Mouse (Mus musculus) left cerebral cortex, postnatal 14 days (tissue): ENCODE results near the gene Zfhx3. TPM values are rescaled to one million over a fixed set of nuclear protein-coding genes. Genes with fewer than 3 reads are reported as not detected.
A peak's percentile ranks its signal among the peaks of the same experiment; 100 is the strongest.

Experiments used
- DNase-seq, 2 experiments: peaks; one replicate each; pipeline ENCODE4 v3.0.0; 2021 to 2022; ENCODE audit warnings: low spot score in 2 of 2, mixed read lengths in 1 of 2
- intact Hi-C: fragments of 180-260 bp; cut with DNase I; formaldehyde crosslinking; loops from one replicate; pipeline ENCODE4 v1.15.1; 2025
- total RNA-seq, 2 experiments: library from RNA; stranded (reverse); gene quantifications; 2 replicates each; pipeline ENCODE4 v1.2.3; 2021

Zfhx3 gene
- total RNA-seq, 2 experiments from 2014 or later, result 4.1 to 4.2 TPM

DNA sequence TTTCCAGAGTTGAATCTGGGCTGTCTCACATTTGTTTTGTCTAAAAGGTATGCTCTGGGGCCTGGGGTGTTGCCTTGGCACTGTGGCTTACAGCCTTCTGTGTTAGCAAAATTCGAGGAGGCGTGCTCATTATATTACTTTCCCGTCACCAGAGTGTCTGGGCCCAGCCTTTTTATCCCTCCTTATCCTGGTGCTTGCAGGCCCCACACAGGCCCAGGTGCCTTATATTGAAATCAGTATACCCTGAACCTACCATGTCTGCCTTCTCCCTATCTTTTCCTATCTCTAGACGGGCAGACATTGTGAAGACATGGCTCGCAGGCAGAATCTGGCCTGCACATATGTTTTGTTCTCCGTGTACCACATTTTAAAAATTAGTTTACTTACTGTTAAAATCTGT, 797.1 kb downstream of the Zfhx3 start:
- no peak for DNase-seq
- intact Hi-C loops, result no loop called here

- intact Hi-C loops, result no loop called here
- DNase-seq, result peak; percentile 83 to 86
Measured at GRCm38 (mm10) chr8:108740443-108740842, 798.0 kb downstream of the Zfhx3 start.

GRCm38 (mm10) chr8:108741651-108742050, 799.2 kb downstream of the Zfhx3 start:
- no peak for DNase-seq
- intact Hi-C loops, result no loop called here

DNA sequence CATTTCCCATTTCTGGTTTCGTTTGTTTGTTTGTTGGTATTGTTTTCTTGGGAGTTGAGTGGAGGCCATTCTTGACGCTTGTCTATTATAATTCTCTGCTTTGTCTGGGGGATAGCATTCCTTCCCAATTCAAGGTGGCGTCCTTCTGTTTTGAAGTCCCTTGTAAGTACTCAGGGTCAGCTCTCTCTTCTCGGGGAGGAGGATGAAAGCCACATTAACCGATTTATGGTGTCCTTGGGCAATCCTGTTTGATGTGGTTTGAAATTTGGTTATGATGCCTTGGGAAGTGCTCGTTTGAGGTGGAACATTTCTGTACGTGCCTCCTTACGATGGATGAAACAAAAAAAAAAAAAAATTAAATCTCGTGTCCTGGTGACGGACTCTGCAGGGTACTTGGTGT, 800.0 kb downstream of the Zfhx3 start:
- intact Hi-C loops, result no loop called here
- no peak for DNase-seq

DNA sequence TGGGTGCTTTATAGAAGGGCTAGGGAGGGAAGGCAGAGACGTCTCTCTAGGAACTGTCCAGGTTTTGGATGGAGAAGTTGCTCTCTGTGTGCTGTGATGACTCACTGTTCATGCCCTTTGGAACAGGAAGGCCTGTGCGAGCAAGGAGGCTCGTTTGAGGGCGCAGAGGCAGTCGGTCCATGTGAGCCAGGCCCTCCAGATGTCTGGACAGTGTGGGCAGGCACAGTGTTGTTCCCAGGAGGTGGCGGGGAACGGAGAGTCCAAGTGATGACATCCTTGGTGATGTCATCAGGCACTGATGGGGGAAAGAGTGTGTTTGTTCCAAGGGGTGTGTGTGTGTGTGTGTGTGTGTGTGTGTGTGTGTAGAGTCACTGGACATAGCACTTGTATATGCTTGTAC, 800.8 kb downstream of the Zfhx3 start:
- DNase-seq, result peak in 1 of 2 experiments; percentile 22
- intact Hi-C loops, result no loop called here

DNA sequence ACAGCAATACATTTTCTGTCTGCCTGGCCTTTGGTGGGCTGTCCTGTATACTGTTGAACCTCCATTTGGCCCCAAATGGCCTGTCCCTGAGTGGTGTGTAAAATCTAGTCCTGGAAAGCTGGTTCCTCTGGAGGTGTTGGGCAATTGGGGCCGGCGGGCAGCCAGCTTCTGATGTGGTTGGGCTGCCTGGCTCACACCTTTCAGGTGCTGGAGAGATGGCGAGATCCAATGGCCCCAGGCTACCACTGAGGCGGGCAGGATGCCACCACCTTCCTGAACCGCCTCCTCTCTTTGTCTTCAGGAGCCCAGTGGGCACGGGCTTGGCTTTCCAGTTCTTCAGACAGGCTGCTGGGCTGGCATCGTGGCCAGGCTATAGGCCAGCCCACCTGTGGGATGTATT, 803.1 kb downstream of the Zfhx3 start:
- intact Hi-C loops, result no loop called here

DNA sequence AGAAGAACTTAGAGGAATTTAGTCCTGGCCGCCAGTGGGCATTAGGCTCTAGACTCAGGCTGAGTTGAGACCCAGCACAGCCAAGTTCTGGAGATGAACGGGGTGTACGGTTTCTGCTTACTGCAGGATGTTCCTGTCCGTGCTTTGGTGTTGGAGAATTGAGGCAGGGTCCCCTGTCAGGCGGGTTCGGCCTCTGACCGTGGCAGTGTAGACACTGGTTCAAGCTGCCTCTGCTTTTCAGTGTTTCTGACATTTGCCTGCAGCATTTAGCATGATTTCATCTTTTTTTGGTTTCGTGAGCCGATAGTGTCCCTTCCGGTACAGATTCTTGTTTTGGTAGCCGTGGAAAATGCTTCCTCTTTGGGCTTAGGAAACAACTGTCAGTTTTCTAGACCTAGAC, 805.7 kb downstream of the Zfhx3 start:
- intact Hi-C loops, result no loop called here
- no peak for DNase-seq

More for the DNA sequence above, 803.1 kb downstream of the Zfhx3 start:
- no peak for DNase-seq

DNA sequence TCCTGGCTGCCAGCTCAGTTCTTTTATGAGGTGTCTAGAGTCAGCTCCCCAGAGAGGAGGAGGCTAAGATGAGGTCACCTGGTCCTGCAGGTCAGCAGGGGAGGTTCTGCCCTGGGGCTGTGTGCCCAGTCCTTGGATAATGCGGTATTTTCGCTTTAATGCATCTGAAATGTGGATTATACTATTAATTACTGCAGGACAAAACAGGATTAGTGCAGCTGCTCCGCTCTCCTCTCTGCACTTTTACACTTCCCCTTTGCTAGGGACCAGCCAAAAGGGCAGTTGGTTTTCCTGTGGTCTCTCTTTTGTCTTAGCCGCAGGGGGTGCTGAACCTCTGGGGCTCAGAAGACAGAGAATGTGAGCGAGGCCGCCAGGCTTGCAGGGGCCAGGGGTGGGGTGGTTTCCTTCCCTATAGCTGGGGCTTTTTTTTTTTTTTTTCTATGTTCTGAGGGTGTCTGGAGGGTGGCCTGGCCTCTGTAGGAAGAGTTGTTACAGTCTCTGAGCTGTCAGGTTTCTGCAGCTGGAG, 806.5 kb downstream of the Zfhx3 start:
- DNase-seq, result peak; percentile 30 to 38
- intact Hi-C loops, result no loop called here

DNA sequence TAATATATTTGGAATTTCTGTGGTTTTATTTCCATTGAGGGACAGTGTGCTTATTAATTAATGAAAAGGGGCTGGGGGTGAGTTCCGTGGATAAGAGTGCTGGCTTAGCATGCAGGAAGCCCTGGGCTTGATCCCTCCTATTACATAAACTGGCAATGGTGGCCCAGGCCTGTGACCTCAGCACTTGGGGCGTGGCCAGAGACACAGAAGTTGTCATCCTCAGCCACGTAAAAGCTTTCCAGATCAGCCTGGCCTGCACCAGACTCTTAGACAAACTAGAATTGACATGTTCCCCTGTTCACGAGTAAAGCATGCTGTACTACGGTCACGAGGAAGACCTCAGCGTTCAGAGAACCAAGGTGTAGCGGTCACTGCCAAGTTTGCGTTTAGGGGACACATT, 808.4 kb downstream of the Zfhx3 start:
- no peak for DNase-seq
- intact Hi-C loops, result no loop called here

DNA sequence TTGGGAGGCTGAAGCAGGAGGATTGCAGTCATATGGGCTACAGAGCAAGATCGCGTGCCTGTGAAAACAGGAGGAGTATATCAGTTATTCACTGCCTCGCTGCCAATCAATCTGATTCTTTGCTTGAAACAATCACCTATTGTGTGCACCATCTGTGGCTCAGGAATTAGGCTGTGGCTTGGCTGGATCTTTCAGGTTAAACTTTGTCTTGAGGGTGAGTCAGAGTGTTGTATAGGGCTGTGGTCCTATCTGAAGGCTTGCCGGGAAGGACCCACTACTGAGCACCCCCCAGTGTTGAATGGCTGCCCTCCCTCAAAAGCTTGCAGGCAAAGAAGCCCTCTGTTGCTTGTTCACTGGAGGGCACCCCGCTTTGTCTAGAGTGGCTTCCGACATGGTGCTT, 812.1 kb downstream of the Zfhx3 start:
- DNase-seq, result no peak
- intact Hi-C loops, result no loop called here

DNA sequence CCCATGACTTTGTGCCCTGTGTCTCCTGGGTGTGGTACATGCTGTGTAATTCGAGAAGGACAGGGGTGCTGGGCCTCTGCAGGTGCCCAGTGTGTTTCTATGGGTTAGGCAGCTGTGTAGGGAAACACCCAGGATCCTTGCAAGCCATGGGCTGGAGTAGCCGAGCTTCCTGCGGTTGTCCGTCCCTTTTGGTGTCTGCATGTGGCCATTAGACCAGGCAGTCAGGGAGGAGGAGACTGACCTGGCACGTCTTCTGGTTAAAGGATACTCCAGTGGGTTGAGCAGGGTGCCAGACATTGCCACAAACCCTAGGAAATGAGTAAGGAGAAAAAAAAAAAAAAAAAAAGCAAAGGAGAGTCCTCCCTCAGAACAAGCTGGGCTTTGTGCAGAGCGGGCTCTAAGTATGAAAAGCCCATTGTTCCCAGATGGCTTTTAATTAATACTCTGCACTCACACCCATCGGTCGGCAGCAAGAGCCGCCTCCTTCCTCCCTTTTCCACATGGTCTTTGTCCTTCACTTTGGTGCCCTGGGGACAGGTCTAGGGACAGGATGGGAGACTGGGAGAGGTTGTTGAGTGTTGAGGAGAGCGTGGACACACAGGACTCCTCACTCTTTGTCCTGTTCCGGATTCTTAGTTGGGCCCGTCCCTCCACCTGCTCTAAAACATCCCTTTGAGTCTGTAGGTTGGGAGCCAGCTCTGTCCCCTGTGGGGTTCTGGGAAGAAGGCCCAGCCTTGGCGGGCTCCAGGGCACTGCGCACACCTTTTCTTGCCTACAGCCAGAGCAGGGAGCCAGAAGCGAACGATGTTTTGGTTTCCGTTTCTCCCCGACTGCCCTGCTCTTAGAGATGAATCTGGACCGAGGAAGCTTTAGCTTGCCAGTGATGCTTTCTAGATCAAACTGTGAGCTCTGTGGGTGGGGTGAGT, 813.2 kb downstream of the Zfhx3 start:
- intact Hi-C loops, result no loop called here
- DNase-seq, result no peak

DNA sequence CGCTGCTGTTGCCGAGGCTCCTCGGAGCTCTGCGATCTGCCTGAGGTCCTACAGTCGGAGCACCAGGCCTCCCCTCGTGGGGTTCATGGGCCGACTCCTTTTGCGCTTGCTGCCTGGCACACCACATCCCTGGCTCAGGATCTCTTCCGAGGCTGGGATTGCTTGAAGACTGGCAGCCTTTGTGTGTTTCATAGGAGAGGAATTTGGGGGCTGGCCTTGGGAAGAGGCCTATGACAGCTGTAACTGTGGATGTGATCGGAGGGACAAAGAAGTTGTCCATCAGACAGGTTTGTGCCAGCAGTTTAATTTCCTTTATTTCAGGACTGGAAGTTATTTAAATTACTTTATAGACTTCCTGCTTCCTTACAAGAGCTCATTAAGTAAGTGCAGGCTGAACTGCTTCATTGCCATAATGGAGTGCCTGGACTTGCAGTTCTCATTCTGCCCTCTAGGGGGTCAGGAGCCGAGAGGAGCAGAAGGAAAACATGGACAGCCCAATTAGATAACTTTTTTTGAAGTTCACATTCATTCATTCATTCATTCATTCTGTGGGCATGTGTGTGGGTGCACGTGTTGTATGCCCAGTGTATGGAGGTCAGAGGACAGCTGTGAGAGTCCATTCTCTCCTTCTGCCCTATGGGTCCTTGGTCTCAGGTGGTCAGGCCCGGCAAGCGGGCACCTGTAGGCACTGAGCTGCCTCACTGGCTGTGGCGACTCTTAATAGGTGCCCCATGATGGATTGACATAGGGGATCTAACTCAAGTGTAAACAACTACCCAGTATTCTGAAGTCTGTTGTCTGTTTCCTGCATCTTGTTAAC, 817.3 kb downstream of the Zfhx3 start:
- intact Hi-C loops, result no loop called here
- peak; percentile 53 to 60 for DNase-seq

- intact Hi-C loops, result no loop called here
- no peak for DNase-seq
Measured at GRCm38 (mm10) chr8:108760745-108761144, 818.3 kb downstream of the Zfhx3 start.

- DNase-seq, result no peak
- intact Hi-C loops, result no loop called here
Measured at GRCm38 (mm10) chr8:108762567-108762966, 820.1 kb downstream of the Zfhx3 start.

- DNase-seq, result no peak
- intact Hi-C loops, result no loop called here
Measured at GRCm38 (mm10) chr8:108764403-108765194, 822.2 kb downstream of the Zfhx3 start.

DNA sequence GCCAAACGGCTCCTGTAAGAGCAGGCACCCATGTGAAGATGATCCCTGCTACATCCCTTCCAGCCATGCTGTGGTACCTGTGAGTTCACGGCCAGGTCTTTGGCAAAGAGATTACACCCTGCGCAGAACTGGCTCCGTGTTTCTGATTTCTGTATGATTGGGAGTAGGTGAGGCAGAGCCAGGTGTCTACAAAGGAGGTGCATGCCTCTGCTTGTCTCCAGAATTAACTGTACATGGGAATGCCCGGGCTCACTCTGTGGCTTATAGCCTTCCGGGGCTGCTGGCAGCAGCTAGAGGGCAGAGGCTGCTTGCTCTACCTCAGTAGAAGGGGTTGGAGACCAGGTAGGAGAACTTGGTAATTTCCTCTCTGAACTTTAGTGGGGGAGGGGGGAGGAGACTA, 823.7 kb downstream of the Zfhx3 start:
- no peak for DNase-seq
- intact Hi-C loops, result no loop called here

DNA sequence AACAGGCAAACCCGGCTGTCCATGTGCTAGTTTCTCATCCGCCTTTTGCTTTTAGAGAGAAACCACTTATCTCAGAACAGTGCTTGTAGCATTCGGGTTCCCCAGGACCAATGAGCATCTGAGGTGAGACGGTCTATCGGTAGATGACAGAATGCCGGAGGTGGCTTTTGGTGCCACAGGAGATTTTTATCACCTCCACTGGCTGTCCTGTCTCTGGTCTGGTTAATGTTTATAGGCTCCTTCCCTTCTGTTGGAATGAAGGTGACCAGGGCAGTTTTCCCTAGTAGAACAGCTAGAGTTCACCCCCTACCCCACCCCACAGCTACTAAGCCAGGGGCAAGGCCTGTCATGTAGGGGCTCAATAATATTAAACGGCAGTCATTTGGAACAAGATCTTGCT, 825.6 kb downstream of the Zfhx3 start:
- DNase-seq, result no peak
- intact Hi-C loops, result no loop called here

DNA sequence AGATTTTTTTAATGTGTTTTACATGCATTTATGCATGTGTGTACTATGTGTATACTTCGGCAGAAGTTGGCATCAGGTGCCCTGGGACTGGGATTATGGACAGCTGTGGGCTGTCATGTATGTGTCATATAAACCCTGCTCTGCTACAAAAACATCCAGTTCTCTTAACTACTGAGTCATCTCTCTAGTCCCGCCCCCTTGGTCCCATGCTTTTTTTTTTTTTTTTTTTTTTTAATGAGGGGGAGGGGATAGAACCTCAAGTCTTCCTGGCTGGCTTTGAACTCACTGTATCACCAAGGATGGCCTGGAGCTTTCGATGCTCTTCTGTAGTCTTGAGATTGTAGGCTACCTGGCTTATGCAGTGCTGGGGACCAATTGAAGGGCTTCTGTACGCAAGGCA, 827.9 kb downstream of the Zfhx3 start:
- intact Hi-C loops, result no loop called here
- DNase-seq, result no peak

GRCm38 (mm10) chr8:108773436-108773835, 831.0 kb downstream of the Zfhx3 start:
- intact Hi-C loops, result no loop called here
- no peak for DNase-seq

DNA sequence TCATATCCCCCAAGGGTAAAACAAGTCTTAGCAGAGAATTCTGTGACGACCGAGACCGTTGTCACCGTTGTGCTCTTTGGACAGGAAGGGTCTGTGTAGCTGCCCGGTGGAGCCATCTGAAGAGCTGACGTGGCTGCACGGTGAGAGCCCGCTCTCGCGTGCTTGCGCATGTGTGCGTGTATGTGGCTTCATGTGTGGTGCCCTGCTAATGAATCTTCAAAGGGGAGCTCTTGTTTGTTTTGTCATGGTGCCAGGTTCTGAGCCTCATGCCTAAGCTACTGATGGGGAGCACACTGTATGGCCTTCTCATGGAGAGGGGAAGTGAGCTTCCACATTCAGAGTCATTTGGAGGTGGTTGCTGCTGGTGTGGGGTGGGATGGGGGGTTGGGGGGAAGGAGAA, 835.6 kb downstream of the Zfhx3 start:
- DNase-seq, result no peak
- intact Hi-C loops, result no loop called here
